Mouse (Mus musculus): ENCODE results near the gene Pitpnc1. TPM values are rescaled to one million over a fixed set of nuclear protein-coding genes. Genes with fewer than 3 reads are reported as not detected.

Gene Pitpnc1
- polyA plus RNA-seq, 3 experiments from 2014 or later: 72.1 to 124 (median 106) TPM

DNA sequence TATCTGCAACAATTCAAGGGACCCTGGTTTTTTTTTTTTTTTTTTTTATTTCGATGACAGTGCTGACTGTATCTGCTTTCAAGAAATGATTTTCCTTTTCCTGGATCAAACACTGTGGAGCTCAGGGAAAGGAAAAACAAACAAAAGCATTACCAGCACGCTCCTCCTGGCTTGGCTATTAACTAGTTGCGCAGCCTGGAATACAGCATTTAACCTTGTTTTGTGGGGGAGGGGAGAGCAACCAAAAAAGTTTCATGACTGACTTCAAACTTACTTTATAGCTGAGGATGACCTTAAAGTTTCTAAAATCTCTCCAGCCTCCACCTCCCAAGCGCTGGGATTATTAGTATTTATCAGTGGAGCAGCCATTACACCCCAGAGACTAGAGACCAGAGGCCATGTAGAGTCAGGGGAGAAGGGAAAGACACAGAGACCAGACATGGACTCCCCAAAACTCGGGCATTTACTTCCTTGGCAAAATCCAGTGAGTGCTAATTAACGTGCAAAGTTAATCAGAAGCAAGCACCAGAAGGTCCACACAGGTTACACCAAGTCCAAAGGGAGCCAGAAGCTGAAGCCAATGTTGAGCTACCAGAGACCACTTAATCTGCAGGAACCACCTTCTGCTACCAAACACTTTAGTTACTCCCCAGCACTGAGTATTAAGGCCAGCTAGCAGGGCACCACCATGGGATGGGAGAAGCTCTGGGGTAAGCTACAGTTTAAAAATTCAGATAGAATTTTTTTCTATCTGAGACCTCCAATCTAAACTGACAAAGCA lies 3.7 kb downstream of the Pitpnc1 start:
- ATAC-seq: no peak

DNA sequence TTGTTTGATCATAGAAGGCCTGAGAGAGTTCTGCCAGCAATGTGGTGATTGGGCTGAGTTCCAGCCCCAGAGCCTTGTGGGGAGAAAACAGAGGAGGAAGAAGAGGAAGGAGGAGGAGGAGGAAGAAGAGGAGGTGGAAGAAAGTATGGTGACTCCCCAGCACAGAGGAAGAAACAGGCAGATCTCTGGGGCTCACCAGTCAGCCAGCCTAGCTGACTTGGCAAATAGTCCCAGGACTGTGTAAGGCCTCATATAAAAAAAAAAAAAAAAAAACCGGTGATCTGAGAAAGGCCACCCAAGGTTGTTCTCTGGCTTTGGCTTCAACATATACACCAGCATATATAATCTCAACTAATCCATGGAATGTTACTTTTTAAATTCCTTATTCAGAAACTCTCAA lies 4.5 kb downstream of the Pitpnc1 start:
- ATAC-seq: no peak

DNA sequence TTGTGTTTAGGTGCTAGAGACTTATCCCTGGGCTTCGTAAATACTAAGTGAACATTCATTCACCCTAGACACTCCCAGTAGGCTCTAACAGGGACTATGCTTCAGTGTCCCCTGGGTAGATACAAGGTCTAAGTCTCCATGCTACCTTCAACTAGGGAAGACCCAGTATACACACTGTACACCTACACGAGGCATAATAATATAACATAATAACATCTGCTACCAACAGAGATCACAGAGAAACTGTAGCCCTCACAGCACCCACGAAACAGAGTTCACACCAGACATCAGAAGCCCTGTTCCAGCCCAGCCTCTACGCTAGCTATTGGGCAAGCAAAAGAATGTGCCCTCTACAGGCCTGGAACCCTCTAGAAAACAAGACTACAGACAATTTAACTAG lies 5.5 kb downstream of the Pitpnc1 start:
- no peak for ATAC-seq

DNA sequence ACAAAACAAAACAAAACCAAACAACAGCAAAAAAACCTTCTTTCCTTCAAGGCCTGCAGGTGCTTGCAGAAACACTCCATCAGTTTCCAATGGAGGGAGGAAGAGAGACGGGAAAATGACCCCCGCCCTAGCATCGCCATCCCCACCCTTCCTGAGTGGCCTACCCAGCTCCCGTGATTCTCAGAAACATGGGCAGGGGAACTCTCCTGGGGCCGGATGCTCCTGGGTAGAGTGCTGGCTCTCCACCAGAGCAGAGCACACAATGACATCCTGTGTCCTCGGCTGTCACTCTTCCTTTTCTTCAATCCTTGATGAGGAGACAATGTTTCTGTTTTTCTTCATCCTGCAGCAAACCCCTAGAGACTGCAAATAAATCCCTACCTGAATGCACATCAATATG lies 6.4 kb downstream of the Pitpnc1 start:
- ATAC-seq: peak; percentile 85

DNA sequence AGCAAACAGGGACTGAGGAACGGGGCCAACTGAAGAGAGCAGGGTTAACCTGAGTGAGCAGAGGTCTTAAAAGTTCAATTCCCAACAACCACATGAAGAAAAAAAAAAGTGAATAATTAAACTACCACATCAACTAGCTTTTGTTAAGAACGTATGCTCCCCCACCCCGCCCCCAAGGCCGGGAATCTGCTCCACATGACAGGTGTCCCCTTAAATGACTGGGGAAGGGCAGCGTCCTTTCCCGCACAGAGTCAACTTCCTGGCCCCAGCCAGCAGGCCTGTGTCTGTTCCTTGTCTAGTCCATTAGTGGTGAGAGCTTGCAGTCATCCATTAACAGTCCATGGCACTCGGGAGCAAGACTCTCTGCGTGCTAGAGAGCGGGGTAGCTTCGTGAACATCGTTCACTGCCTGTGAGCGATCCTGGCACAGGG lies 7.2 kb downstream of the Pitpnc1 start:
- no peak for ATAC-seq

DNA sequence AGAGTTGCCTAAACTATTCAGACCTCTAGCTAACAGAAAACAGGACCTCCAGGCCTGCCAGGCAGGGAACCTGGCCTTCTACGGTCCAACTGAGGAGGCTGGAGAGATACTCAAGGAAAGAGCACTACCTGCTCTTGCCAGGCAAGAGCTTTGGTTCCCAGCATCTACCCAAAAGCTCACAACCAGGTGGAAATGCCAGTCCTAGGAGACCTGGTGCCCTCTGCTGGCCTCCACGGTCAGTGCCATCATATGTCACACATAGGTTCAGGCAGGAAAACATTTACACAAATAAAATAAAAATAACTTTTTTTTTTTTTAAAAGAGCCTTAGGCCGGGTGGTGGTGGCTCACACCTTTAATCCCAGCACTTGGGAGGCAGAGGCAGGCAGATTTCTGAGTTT lies 8.0 kb downstream of the Pitpnc1 start:
- no peak for ATAC-seq

DNA sequence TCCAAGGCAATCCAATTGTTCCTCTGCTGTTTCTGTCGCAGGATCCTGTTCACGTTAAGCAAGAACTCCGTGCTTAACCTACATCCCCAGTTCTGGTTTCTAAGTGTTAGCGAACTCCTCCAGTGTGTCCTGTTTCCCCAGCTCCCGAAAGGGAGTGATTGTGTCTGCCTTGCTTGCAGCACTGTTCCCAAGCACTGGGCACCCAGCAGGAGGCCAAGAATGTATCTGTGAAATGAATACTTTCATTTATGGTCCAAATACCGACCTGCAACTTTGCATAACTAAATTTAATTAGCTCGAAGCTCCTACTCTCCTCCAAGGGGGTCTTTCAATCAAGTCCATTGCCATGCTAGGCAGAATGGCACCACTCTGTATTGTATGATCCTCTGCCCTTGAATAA lies 10.7 kb downstream of the Pitpnc1 start:
- no peak for ATAC-seq

DNA sequence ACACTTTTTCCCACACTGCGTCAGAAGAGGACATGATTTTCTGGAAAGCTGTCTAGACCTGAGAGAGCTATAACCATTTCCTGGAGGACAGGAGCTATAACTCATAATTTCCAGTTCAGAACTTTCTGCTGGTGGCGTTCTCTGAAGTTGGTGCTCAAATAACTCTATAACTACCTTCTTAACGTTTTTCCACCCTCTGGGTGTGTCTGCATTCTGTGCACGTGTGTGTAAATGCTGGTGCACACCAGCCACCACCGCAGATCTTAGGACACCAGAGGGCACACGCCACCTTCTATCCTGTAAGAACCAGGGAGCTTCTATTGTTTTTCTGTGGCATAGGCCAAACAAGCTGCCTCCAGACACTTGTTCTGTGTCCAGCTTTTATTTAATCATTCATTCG lies 11.5 kb downstream of the Pitpnc1 start:
- peak; percentile 42 for ATAC-seq

DNA sequence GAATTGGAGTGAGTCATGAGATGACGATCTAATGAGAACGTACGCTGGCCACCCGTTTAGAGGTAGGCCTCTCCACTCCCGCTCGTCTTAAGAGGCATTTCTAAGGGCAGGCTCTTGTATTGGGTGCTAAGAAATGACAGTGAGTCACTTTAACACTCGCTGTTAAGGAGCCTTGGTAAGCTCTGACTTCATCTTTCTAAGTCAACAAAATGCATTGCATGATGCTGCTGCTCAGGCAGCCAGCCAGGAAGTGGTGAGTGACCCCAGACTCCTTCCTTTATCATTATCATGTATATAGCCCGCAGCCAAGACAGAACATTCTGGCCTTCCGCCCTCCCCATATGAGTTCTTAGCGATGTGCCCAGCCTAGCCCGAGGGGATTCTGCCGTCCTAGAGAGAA lies 12.2 kb downstream of the Pitpnc1 start:
- peak; percentile 90 for ATAC-seq

DNA sequence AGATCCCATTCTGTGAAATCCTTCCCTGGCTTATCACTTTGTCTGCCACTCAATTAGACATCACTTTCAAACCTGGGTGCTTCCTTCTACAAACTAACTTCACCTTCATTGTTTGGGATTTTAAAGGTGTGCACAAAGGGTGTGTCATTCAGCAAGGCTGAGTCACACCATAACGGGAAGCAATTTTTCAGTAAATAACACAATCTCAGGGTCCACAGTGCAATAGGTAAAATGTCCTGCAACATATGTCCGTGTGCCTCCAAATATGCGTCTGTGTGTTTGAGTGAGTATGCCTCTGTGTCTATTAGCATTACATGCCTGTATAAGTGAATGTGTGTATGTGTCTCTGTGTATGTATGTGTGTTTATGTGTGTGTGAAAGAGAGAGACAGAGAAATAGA lies 13.2 kb downstream of the Pitpnc1 start:
- ATAC-seq: no peak

DNA sequence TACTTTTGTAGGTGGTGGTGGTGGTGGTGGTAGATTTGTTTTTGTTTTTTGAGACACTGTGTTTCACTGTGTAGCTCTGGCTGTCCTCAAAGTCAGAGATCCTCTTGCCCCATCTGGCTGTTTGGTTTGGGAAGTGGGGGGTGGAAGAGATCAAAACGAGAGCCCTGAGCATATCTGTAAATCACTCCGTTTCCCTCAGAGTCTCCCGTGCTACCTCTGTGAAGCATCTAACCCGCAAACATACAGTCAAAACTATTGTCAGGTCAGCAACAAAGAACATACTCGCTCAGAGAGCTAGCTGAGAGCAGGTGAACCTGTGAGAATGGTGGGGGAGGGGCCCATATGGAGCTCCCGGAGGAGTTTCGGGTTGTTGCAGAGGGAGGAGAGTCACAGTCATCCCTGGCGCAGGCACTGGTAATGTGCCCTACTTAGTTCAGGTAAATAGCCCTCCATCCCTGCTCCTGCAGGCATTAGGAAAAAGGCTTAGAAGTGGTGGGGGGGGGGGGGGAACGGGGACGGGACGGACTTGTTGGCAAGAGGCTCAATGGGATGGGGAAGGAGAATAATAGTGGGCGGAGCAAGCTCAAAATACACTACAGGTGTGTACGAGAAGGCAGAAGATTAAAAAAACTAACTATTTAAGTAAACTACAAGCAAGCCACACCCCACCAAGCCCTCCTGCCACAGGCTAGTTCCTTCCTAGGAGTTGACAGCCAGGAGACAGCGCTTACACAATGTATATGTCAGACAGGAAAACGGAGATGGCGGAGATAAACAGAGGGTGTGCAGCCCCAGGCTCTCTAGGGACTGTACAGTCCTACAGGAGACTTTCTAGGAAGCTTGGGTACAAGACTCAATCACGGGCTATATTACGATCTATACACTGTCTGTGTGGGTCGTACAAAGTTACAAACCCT lies 15.7 kb downstream of the Pitpnc1 start:
- no peak for ATAC-seq

DNA sequence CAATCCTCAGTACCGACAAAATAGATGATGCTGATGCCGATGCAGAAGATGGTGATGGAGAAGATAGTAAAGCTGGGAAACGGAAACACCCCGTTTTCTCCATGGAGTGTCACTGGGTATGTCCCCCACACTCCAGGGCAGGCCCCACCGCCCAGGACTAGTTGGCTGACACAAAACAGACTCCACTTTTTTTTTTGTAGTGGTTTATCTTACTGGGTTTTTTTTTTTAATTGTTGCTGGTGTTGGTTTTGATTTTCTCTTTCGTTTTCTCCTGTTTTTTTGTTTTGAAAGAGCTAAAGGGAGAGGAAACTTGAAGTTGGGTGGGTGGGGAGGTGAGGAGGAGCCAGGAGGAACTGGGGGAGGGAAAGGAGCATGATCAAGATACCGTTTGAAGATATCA lies 18.4 kb downstream of the Pitpnc1 start:
- peak; percentile 33 for ATAC-seq

DNA sequence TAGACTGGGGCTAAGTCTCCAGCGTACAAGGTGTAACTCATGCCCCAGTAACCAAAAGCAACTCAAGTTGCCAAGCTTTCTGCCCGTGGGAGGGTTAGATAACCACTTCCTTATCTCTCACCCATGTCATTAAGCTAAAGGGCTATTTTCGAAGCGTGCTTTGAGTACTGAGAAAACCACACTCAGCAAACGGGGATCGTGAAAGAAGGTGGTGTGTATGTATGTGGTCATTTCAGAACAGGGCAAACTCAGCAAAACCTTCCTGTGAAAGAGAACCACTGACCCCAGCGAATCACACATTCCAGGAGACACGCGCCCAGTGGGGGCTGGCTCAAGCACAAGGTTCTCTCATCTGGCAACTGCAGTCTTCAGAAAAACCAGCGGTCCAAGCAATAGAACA lies 19.4 kb downstream of the Pitpnc1 start:
- ATAC-seq: peak; percentile 76

DNA sequence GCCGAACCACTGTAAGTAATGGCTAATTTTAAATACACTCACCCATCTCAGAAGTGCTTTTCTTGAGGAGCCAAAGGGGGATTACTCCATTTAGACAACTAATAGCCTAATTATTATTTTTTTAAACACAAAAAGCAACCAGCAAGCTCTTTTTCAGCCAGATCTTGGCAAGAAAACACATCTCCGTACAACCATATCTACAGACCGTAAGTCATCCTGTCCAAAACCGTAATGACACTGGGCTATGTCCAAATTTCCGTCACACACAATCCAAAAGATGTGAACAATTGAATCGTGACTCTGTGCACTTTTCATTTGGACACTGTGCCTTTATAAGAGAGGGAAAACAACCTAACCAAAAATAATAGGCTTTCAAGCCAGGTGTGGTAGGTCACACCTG lies 20.4 kb downstream of the Pitpnc1 start:
- no peak for ATAC-seq

DNA sequence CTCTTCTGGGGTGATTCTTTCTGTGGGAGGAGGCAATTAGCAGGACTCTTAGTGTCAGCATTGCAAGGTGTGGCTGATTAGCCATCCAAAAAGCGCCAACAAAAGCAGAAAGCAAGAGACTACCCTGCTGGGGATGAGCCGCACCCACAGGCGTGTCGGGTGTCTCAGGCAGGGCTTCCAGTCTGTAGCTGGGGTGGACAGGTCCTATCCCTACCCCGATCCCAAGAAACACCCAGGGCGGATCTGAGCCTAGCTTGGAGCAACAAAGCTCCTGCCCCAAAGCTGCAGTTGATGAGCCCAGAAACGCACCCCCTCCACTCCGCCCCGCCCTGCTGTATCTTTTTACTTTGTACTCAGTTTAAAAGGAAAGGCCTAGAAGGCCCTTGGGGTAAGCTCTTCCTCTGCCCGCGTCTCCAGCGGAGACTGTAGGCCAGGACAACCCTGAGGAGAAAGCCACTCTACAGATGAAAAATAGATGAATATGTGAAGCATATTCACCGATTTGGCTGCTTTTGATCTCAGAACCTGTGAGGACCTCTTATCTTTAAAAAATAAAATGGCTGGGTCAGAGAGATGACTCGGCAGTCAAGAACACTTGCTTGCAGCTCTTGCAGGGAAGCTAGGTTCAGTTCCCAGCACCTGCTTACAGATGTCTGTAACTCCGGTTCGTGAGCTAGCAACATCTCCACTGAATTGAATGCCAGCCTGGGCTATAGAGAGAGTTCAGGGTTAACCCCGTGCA lies 21.2 kb downstream of the Pitpnc1 start:
- ATAC-seq: peak; percentile 23

DNA sequence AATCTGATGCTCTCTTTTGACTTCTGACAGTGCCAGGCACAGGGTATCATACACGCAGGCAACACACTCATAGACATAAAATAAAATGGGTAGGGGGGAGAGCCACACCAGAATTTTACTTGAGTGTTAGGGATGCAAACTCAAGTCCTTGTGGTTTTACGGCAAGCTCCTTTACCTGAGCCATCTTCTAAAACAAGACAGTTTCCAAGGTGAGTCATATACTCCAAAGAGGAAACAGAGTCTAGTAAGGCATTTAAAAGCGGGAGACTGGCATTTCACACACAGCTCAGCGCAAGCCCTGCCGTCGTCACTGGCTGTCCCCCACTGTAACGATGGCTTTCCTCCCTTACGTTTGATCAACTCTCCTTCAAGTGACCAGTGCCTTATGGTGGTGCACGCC lies 22.6 kb downstream of the Pitpnc1 start:
- no peak for ATAC-seq

DNA sequence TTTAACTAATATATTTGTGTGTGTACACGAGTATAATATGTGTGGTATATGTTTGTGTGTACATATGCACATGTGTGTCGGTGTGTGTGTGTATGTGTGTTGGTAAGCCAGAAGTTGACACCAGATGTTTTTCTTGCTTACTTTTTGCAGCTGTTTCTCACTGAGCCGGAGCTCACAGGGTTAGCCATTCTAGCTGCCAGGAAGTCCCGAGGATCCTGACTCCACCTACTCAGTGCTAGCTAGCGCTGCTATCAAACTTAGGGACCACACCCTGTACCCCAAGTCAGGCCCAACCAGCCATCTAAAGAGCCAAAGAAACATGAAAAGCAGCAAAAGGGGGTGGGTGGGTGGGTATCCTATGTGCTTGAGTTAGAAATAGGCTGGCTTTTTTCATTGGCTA lies 23.1 kb downstream of the Pitpnc1 start:
- ATAC-seq: peak; percentile 17

DNA sequence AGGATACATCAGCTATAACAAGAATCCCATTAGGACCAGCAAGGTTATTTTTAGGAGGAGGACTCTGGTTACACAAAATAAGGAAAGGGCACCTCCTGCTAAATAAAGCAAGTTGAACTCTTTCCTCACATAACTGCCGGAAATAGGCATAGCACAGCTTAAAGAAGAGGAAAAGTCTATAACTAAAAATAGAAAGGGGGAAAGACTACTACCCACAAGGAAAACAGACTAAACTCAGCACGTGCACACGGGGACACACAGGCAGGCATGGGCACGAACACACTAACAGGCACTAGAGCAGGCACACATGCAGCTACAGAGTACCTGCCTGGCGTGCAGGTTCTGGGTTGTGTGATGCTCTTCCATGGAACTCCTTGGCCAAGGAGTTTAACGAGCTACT lies 23.8 kb downstream of the Pitpnc1 start:
- ATAC-seq: no peak

DNA sequence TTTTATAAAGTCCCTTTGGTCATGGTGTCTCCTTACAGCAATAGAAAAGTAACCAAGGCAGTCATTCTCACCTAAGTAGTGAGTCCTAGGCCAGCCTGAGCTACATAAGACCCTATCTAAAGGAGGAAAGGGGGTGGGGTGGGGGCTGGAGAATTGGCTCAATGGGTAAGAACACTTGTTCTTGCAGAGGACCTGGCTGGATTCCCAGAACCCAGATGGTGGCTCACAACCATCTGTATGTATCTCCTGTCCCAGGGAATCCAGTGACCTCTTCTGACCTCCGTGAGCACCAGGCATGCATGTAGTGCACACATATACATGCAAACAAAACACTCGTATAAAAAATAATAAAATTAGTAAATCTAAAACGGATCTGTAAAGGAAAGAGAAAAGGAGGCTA lies 24.8 kb downstream of the Pitpnc1 start:
- ATAC-seq: no peak

DNA sequence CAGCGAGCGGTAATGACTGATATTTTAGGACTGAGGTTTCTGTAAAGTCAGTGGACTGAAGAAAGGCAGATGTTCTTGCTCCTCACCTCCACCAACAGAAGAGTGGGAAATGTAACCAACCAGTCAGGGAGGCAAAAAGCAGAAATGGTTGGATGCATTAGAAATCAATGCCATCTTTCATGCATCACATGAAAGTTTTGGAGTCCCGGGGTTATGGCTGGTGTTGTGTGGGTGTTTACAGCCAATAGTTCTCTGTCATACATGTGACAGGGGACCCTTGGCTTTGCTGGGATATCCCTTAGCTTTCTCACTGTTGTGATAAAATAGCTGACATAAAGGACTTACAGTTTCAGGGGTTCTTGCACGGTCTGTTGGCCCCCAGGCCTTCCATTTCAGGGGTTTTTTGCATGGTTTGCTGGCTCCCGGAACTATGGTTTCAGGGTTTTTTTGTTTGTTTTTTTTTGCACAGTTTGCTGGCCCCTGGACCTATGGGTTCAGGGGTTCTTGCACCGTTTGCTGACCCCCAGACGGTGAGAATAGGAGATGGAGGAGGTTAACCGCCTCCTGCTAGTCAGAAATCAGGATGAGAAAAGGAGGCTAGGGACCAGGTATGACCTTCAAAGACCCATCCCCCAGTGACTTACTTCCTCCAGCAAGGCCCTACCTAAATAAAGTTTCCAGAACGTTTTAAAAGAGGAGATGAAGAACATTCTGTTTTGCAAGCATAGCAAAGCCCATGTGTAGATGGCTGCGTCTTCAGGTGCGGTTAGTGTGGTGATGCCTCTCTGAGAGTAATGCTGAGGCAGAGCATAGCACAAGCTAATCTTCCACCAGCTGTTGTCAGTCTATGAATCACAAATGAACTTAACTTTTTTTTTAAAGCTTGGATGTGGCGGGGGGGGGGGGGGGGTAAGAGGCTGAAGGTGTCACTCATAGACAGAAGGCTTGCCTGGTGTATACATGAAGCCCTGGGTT lies 27.1 kb downstream of the Pitpnc1 start:
- peak; percentile 86 for ATAC-seq

DNA sequence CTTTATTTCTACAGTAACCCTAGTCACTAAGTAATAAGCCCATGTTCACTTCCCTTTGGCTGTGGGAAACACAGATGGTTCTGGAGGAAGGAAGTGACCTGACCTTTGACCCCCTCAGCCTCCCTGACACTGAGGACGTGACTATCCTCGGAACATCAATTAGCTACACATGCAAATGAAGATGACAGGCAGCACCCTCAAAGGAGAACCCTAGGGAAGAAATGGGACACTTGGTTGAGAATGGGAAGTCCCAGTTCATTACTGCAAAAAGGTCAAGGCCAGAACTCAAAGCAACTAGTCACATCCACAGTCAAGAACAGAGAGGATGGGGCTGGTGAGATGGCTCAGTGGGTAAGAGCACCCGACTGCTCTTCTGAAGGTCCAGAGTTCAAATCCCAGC lies 29.4 kb downstream of the Pitpnc1 start:
- no peak for ATAC-seq

DNA sequence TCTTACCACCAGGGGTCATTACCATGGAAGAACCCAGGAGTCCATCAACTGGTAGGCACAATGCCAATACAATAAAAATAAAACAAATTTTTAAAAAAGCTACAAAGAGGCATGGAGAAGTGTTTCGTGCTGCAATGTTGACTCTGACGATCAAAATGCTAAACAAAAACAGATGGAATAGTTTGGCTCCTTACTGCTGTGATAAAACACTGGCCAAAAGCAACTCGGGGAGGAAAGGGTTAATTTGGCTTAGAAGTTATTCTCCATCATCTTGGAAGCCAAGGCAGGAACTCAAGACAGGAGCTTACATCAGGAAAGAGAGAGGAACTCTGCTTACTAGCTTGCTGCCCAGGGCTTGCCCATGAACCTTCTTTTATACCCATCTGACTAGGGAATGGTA lies 32.4 kb downstream of the Pitpnc1 start:
- ATAC-seq: no peak
